Mouse (Mus musculus) 416B (cell line): ENCODE measurements at regions not wholly inside any gene's neighbourhood (a gene's known extent, or its start where the extent isn't known, plus 50 kb on each side); places are given as distances from the start of the nearest gene placed in this dataset.

Source experiments
- DNase-seq: peaks from one replicate; pipeline ENCODE4 v3.0.0; 2011; ENCODE audit warnings: low read depth

- DNase-seq, result no peak
These were observed 58.6 kb upstream of the Gdf10 start for GRCm38 (mm10) chr14:33864796-33865195.

GRCm38 (mm10) chr14:33865746-33866145, 57.6 kb upstream of the Gdf10 start:
- no peak for DNase-seq

- DNase-seq, result no peak
These were observed 55.7 kb upstream of the Gdf10 start for GRCm38 (mm10) chr14:33867674-33868073.
